Mouse (Mus musculus) activated CD4-positive, CD25-positive, alpha-beta regulatory T cell, adult 4 months (primary cell): ENCODE data around the gene Actr8. TPM values are rescaled to one million over a fixed set of nuclear protein-coding genes. Genes with fewer than 3 reads are reported as not detected.

Experiments
- ATAC-seq: one replicate; pipeline ENCODE4 v1.8.0; 2017
- polyA plus RNA-seq, 2 experiments: library from polyadenylated mRNA; unstranded; fragments of 100-300 nt; shearing (Covaris generic); gene quantifications; one replicate each; pipeline ENCODE4 v1.2.1; 2017

The Actr8 gene
- polyA plus RNA-seq, 2 experiments from 2014 or later, result 32.8 to 45.4 TPM

GRCm38 (mm10) chr14:29996000-29996751, 18.0 kb downstream of the Actr8 start:
- ATAC-seq, result no peak

GRCm38 (mm10) chr14:29997345-29997744, 19.2 kb downstream of the Actr8 start:
- no peak for ATAC-seq

GRCm38 (mm10) chr14:29998747-29999474, 20.8 kb downstream of the Actr8 start:
- ATAC-seq, result no peak

- no peak for ATAC-seq
These were observed 21.3 kb downstream of the Actr8 start for GRCm38 (mm10) chr14:29999475-29999811.

GRCm38 (mm10) chr14:30008733-30009575, 30.8 kb downstream of the Actr8 start, which contains the start of the genes Il17rb and Chdh:
Gene Il17rb (minus strand): TSS chr14:30008896.
Gene Chdh (plus strand): TSS chr14:30009023.
- ATAC-seq, result peak; percentile 38

GRCm38 (mm10) chr14:30009864-30010560, 31.9 kb downstream of the Actr8 start:
- ATAC-seq, result no peak

GRCm38 (mm10) chr14:30011886-30012560, 33.9 kb downstream of the Actr8 start:
- ATAC-seq, result no peak

- ATAC-seq, result peak; percentile 61
These were observed 36.4 kb downstream of the Actr8 start for GRCm38 (mm10) chr14:30014487-30014886.

- ATAC-seq, result no peak
These were observed 36.9 kb downstream of the Actr8 start for GRCm38 (mm10) chr14:30015008-30015407.

- ATAC-seq, result no peak
These were observed 38.5 kb downstream of the Actr8 start for GRCm38 (mm10) chr14:30016666-30017065.

- no peak for ATAC-seq
These were observed 39.8 kb downstream of the Actr8 start for GRCm38 (mm10) chr14:30017794-30018462.

GRCm38 (mm10) chr14:30018463-30018801, 40.3 kb downstream of the Actr8 start:
- ATAC-seq, result no peak

GRCm38 (mm10) chr14:30018846-30019245, 40.7 kb downstream of the Actr8 start:
- no peak for ATAC-seq

GRCm38 (mm10) chr14:30019375-30019774, 41.2 kb downstream of the Actr8 start:
- no peak for ATAC-seq

- no peak for ATAC-seq
These were observed 41.8 kb downstream of the Actr8 start for GRCm38 (mm10) chr14:30019792-30020575.

- no peak for ATAC-seq
These were observed 44.3 kb downstream of the Actr8 start for GRCm38 (mm10) chr14:30022471-30022870.

GRCm38 (mm10) chr14:30024387-30024786, 46.2 kb downstream of the Actr8 start:
- peak; percentile 30 for ATAC-seq

- no peak for ATAC-seq
These were observed 49.2 kb downstream of the Actr8 start for GRCm38 (mm10) chr14:30027378-30027777.

GRCm38 (mm10) chr14:30033405-30033804, 55.3 kb downstream of the Actr8 start:
- no peak for ATAC-seq

- no peak for ATAC-seq
These were observed 60.3 kb downstream of the Actr8 start for GRCm38 (mm10) chr14:30038431-30038830.
